Mouse (Mus musculus) right cerebral cortex, postnatal 36 days (tissue): ENCODE data around the gene Spata13.
A peak's percentile ranks its signal among the peaks of the same experiment; 100 is the strongest.

ENCODE experiments used
- DNase-seq, 2 experiments: peaks; one replicate each; pipeline ENCODE4 v3.0.0; 2022; ENCODE audit warnings: low spot score in 2 of 2, mixed read lengths in 1 of 2

Gene Spata13

GRCm38 (mm10) chr14:60675697-60676096 is 41.9 kb downstream of the Spata13 start:
- DNase-seq = no peak

- DNase-seq = no peak
Observed at GRCm38 (mm10) chr14:60676625-60677314, 43.0 kb downstream of the Spata13 start.

- no peak for DNase-seq
Observed at GRCm38 (mm10) chr14:60682361-60683023, 48.7 kb downstream of the Spata13 start.

GRCm38 (mm10) chr14:60683989-60684388 is 50.2 kb downstream of the Spata13 start:
- DNase-seq = no peak

- DNase-seq = no peak
Observed at GRCm38 (mm10) chr14:60686733-60687132, 52.9 kb downstream of the Spata13 start.

- no peak for DNase-seq
Observed at GRCm38 (mm10) chr14:60687241-60687640, 53.4 kb downstream of the Spata13 start.

GRCm38 (mm10) chr14:60688509-60689205 is 54.9 kb downstream of the Spata13 start:
- peak in 1 of 2 experiments; percentile 26 for DNase-seq

- no peak for DNase-seq
Observed at GRCm38 (mm10) chr14:60689768-60690167, 56.0 kb downstream of the Spata13 start.

GRCm38 (mm10) chr14:60690631-60691030 is 56.8 kb downstream of the Spata13 start:
- DNase-seq = no peak

- DNase-seq = peak; percentile 68 to 82
Observed at GRCm38 (mm10) chr14:60693122-60693536, 59.3 kb downstream of the Spata13 start.

GRCm38 (mm10) chr14:60693666-60694065 is 59.9 kb downstream of the Spata13 start:
- DNase-seq = no peak

GRCm38 (mm10) chr14:60694215-60694997 is 60.6 kb downstream of the Spata13 start:
- DNase-seq = peak; percentile 32 to 34

- DNase-seq = no peak
Observed at GRCm38 (mm10) chr14:60697351-60697750, 63.5 kb downstream of the Spata13 start.

- no peak for DNase-seq
Observed at GRCm38 (mm10) chr14:60698980-60699379, 65.2 kb downstream of the Spata13 start.

GRCm38 (mm10) chr14:60702377-60703140 is 68.8 kb downstream of the Spata13 start:
- no peak for DNase-seq

GRCm38 (mm10) chr14:60704510-60704909 is 70.7 kb downstream of the Spata13 start:
- no peak for DNase-seq

- DNase-seq = peak; percentile 27 to 64
Observed at GRCm38 (mm10) chr14:60704961-60705360, 71.2 kb downstream of the Spata13 start.

- peak in 1 of 2 experiments; percentile 15 for DNase-seq
Observed at GRCm38 (mm10) chr14:60709192-60709591, 75.4 kb downstream of the Spata13 start.

GRCm38 (mm10) chr14:60709749-60710148 is 75.9 kb downstream of the Spata13 start:
- no peak for DNase-seq

GRCm38 (mm10) chr14:60711161-60711560 is 77.4 kb downstream of the Spata13 start:
- no peak for DNase-seq
